Mouse (Mus musculus): ENCODE data around the gene Gtf2e1.

GRCm38 (mm10) chr16:37571554-37571953 lies 32.0 kb upstream of the Gtf2e1 start:
- TF ChIP-seq POLR2A (IDR thresholded peaks at IDR 0.05; ENCODE audit: insufficient read depth, low read depth, low read length) (no peak), CTCF (IDR thresholded peaks at IDR 0.05; ENCODE audit: insufficient read depth, low read depth, low read length) (no peak)
